Mouse (Mus musculus) small intestine, adult 2 months (tissue): ENCODE results near the gene Hivep2. TPM values are rescaled to one million over a fixed set of nuclear protein-coding genes. Genes with fewer than 3 reads are reported as not detected.

Source experiments
- H3K27ac ChIP-seq: fragments of 200-500 bp; 2 replicates; pipeline ENCODE4 v1.5.1; 2012; ENCODE audit warnings: low read depth, low read length, control low read depth, inconsistent platforms; ENCODE audit not compliant: insufficient read depth
- H3K27me3 ChIP-seq: fragments of 200-500 bp; 2 replicates; pipeline ENCODE4 v1.6.1; 2012; ENCODE audit warnings: mild to moderate bottlenecking, moderate library complexity, low read length, inconsistent platforms; ENCODE audit not compliant: control insufficient read depth, insufficient read depth
- H3K36me3 ChIP-seq: fragments of 200-500 bp; 2 replicates; pipeline ENCODE4 v1.6.1; 2012; ENCODE audit warnings: mild to moderate bottlenecking, low read length, control low read depth, inconsistent platforms; ENCODE audit not compliant: control insufficient read depth, insufficient read depth
- H3K4me1 ChIP-seq: fragments of 200-500 bp; 2 replicates; pipeline ENCODE4 v1.6.1; 2012; ENCODE audit warnings: low read length, inconsistent platforms, mixed read lengths; ENCODE audit not compliant: control insufficient read depth, insufficient read depth, insufficient read length
- H3K4me3 ChIP-seq: fragments of 200-500 bp; 2 replicates; pipeline ENCODE4 v1.5.1; 2012; ENCODE audit warnings: low read depth, mild to moderate bottlenecking, control low read depth, inconsistent platforms, low read length, moderate library complexity
- CTCF ChIP-seq: fragments of 200-500 bp; IDR thresholded peaks from 2 replicates; pipeline ENCODE4 v1.5.1; 2012; ENCODE audit warnings: low read depth, mild to moderate bottlenecking, control low read depth, inconsistent platforms, low read length, moderate library complexity, mixed read lengths; ENCODE audit not compliant: insufficient replicate concordance, insufficient read length; ENCODE audit errors: extremely low read depth
- POLR2A ChIP-seq: fragments of 200-500 bp; IDR thresholded peaks from 2 replicates; pipeline ENCODE4 v1.6.1; 2012; ENCODE audit warnings: low read depth, mild to moderate bottlenecking, control low read depth, inconsistent platforms, low read length, moderate library complexity
- WGBS: fragments of 180-500 bp; shearing (Covaris S2); methylation state at CpG from one replicate; pipeline ENCODE4 v1.1.7; 2018; 5-methylcytosine and 5-hydroxymethylcytosine counted together
- polyA plus RNA-seq: library from polyadenylated mRNA; depleted of rRNA; stranded (reverse); fragments of >200 nt; gene quantifications from 2 replicates; pipeline ENCODE4 v1.2.3, GENCODE M21; 2012; rRNA removed

Hivep2 gene
- polyA plus RNA-seq, 1 experiment = 4.2 TPM

GRCm38 (mm10) chr10:14196785-14197184, 230.9 kb downstream of the Hivep2 start:
- no peak overlapping the region for H3K27ac ChIP-seq
- H3K36me3 ChIP-seq = no peaks in the 10 kb centered on the region
- 75% methylated on average over 7 of the region's 7 CpGs for WGBS
- H3K4me3 ChIP-seq = no peak overlapping the region
- H3K4me1 ChIP-seq = no peaks in the 10 kb centered on the region
- H3K27me3 ChIP-seq = no peaks in the 10 kb centered on the region
- TF ChIP-seq POLR2A (no peak), CTCF (no peak)

- Histone ChIP-seq H3K4me3 (no peak overlapping the region), H3K27me3 (no peaks in the 10 kb centered on the region), H3K36me3 (no peaks in the 10 kb centered on the region), H3K27ac (no peak overlapping the region), H3K4me1 (no peaks in the 10 kb centered on the region)
- TF ChIP-seq POLR2A (no peak), CTCF (no peak)
- WGBS = 51% methylated on average over 6 of the region's 6 CpGs
These were observed 231.4 kb downstream of the Hivep2 start for GRCm38 (mm10) chr10:14197261-14197660.

- TF ChIP-seq POLR2A = no peak
- no peak for TF ChIP-seq CTCF
- Histone ChIP-seq H3K27me3 (no peaks in the 10 kb centered on the region), H3K36me3 (no peaks in the 10 kb centered on the region), H3K4me3 (no peak overlapping the region), H3K4me1 (no peaks in the 10 kb centered on the region), H3K27ac (no peak overlapping the region)
- WGBS = 85% methylated on average over 7 of the region's 7 CpGs
These were observed 233.5 kb downstream of the Hivep2 start for GRCm38 (mm10) chr10:14199332-14199731.

- no peak for TF ChIP-seq CTCF
- TF ChIP-seq POLR2A = no peak
- H3K4me3 ChIP-seq = no peak overlapping the region
- H3K4me1 ChIP-seq = no peaks in the 10 kb centered on the region
- no peaks in the 10 kb centered on the region for H3K27me3 ChIP-seq
- 7% methylated on average over 2 of the region's 2 CpGs for WGBS
- H3K36me3 ChIP-seq = no peaks in the 10 kb centered on the region
- H3K27ac ChIP-seq = no peak overlapping the region
These were observed 234.4 kb downstream of the Hivep2 start for GRCm38 (mm10) chr10:14200310-14200709.

Other genes with a start within 250 kb of the Hivep2 start
- 40.4 and 70.7 TPM in 2 replicates for gene Aig1, start 97.1 kb upstream of the Hivep2 start, polyA plus RNA-seq